Mouse (Mus musculus): ENCODE measurements around the gene Spi1.
"Not testable (repeated sequence)": the region's sequence is repeated elsewhere in the genome, so short reads cannot be mapped to it uniquely, and the experiment has no call there.

Gene Spi1

DNA sequence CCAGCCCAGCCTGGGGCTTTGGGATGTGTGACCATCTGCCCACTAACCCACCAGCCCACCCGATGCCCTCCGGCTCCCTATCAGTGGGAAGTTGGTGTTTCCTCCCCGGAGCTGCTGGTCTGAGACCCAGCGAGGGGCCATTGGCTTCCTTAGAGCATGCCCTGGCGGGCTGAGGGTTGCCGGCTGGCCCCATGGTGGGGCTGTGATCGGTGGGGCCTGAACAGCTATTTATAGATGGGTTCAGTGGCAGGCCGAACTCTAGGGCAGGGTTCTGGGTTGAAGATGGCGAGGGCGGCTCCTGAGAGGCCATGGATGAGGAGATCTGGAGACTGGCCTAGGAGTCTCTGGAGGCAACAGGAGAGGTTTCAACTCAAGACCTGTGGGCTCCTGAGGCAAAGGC, 14.8 kb downstream of the Spi1 start:
- no peak for DNase-seq

DNA sequence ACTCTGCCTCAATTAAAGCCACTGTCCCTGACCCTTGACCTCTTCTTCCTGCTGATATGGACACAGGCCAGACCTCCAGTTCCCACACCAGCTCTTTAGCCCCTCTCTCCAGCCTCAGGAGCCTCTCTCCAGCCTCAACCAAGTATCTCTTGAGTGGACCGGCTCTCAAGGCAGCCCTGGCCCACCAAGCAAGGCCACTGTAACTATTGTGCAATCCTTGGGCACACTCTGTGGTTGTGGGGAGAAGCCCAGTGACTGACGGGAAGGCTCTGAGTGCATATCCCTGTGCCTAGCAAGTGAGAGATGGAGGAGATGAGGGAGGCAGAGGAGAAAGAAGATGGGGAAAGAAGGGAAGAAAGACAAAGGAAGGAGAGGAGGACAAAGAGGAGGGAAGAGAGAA, 16.0 kb downstream of the Spi1 start:
- DNase-seq = no peak

DNA sequence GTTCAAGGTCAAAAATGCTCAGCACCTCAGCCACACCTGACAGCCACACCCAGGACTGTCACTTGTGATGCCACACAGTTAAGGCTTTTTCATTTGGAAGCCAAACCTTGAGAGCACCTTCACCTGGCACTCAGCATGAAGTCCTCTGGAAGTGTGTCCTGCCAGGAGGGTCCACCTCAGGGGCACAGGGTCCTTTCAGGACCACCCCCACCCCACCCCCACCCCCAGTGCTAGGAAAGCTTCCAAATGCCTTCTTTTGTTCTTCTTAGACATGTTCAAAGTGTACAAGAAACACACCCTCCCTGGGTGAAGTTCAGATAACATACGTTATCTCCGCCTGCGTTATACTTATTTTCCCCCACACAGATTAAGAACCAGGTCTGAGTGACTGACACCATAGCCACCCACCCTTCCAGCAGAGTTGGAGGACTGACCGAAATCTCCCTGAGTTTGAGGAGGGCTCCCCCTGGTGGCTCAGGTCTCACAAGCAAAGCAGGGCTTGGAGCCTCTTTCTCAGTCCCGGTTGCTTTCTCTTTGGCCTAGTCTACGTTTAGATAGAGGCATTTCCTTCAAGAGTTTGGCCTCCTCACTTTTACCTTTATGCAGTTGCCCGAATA, 19.0 kb downstream of the Spi1 start:
- DNase-seq = peak; percentile 92

DNA sequence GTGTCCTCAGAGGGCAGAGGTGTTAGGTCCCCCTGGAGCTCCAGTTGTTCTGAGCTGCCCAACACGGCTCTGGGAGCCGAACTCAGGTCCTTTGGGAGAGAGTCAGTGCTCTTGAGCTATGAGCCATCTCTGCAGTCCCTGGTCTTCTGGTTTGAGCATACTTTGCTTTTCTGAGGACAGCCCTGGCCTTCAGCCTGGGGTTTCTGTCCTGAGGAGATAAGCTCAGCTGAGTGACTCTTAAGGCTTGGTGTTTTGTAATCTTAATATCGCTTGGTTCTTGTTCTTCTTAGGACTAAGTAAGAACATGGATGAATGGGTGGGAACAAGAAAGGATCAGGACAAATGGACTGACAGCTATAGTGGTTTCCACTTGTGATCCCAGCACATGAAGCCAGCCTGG, 26.0 kb downstream of the Spi1 start:
- no peak for DNase-seq

DNA sequence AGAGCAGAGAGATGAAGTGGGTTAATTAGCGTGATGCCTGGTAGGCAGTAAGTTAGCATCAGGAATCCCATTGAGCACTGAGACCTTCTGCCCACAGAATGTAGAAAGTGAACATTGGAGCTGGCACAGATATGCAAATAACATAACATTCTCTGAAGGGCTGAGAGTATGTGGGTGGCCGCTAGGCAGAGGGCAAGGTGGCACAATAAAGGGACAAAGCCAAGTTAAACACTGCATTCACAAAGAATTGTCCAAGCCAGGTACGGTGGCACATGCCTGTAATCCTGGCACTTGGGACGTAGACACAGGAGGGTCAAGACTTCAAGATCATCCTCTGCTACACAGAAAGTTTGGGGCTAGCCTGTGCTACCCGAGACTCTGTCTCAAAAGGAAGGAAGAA, 27.1 kb downstream of the Spi1 start:
- DNase-seq = no peak

DNA sequence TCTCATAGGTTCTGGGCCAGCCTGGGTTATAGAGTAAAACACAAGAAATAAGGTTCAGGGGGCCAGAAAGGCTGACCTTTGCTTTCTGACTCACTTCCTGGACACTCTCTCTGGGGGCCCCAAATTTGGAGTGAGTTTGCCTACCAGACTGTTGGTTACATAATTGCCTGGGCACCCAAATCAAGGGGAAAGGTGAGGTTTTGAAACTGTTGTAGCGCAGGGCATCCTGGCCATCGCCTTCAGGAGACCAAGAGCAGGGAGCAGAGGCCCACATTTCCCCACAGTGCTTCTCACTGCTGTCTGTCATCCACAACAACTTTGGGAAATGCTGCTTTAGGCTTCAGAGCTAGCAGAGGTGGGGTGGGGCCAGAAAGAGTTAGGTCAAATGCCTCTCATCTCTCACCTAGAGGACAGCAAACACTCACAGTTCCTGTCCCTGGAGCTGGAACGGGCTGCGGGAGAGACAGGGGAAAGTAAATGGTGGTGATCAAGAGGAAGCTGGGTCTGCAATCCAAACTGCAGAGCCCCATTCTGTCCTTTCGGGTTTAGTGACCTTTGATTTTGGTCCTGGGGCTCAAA, 27.7 kb downstream of the Spi1 start:
- DNase-seq = no peak

DNA sequence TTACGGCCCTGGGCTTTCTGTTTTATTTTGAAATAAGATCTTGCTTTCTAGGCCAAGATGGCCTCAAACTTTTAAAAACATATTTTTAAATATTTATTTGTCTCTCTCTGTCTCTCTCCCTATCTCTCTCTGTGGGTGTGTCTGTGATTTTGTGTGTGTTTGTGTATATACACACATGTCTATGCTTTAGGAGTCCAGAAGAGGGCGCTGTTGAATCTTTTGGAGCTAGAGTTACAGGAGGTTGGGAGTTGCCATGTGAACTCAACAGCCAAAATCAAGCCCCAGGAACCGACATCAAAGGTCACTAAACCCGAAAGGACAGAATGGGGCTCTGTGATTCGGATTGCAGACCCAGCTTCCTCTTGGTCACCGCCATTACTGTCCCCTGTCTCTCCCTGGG, 28.2 kb downstream of the Spi1 start:
- DNase-seq = no peak

DNA sequence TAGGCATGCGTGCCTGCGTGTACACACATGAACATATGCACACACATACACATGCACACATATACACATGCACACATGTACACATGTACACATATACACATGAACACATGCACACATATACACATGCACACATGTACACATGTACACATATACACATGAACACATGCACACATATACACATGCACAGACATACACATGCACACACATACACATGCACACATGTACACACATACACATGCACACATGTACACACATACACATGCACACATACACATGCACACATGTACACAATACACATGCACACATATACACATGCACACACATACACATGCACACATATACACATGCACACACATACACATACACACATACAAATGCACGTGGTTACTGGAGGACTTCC, 29.6 kb downstream of the Spi1 start:
- DNase-seq = not testable (repeated sequence)

DNA sequence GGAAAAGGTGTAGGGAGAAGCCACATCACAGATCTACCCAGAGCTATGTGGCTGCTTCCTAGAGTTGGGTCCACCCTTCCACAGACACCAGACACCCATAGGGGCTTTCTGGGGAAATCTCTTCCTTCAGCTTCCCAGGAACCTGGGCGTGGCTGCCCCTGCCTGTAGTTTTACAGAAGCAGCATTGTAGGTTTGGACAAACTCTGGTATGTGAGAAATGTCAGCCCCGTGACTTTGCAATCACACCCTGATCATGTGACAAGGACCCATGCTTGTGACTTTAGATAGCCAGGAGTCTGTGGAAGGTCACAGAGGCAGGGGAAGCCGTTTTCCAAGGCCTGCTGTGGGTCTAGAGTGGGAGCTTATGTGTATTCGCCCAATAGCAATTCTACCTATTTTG, 30.3 kb downstream of the Spi1 start:
- no peak for DNase-seq

DNA sequence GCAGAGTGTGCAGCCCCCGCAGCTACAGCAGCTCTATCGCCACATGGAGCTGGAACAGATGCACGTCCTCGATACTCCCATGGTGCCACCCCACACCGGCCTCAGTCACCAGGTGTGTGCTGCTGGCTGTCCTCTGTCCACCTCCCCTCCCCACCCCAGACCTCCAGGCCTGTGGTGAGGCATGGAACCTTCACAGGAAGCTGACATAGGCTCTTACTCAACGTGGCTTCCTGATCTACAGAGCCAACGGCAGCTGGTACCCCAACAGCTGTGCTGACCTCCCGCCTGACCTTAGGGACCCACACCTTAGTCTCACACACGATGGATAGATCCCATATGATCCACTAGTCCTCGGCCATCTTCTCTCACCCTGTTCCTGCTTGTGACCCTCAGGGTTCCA, 31.1 kb downstream of the Spi1 start:
- DNase-seq = no peak

DNA sequence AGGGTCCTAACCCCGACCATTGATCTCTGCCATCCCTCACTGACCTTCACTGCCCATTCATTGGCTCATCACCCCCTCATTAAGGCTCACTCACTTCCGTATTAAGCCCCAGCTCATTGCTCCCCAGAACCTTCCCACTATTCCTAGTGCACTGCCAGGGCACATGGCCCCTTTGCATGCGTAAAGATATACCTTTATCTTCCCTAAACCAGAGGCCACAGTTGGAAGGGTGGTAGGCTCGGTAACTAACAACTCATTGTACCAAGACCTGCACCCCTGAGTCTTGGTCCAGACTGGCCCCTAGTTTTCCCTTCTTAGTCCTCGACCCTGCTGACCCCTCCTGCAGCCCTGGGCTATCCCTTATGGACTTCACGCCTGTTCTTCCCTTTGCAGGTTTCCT, 31.7 kb downstream of the Spi1 start:
- no peak for DNase-seq

DNA sequence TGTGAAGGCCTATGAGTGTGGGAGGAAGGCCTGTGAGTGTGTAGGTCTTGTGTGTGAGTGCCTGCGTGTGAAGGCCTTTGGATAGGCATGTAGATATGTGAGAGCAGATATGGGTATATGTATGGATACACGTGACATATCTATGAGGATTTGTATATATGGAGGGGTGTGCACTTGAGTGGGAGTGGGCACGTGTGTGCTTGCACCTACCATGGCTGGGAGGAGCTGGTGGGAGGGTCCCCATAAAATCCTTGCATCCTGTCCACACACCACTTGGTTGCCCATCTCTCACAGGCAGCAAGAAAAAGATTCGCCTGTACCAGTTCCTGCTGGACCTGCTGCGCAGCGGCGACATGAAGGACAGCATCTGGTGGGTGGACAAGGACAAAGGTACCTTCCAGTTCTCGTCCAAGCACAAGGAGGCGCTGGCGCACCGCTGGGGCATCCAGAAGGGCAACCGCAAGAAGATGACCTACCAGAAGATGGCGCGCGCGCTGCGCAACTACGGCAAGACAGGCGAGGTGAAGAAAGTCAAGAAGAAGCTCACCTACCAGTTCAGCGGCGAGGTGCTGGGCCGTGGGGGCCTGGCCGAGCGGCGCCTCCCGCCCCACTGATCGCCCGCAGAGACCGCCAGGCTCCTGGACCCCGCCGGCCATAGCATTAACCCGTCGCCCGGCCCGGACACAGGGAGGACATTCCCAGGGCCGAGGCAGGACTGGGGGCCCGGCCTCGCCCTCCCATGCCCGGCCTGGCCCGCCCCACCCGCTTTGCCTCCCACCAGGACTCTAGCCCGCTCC, 32.8 kb downstream of the Spi1 start:
- DNase-seq = peak; percentile 66

DNA sequence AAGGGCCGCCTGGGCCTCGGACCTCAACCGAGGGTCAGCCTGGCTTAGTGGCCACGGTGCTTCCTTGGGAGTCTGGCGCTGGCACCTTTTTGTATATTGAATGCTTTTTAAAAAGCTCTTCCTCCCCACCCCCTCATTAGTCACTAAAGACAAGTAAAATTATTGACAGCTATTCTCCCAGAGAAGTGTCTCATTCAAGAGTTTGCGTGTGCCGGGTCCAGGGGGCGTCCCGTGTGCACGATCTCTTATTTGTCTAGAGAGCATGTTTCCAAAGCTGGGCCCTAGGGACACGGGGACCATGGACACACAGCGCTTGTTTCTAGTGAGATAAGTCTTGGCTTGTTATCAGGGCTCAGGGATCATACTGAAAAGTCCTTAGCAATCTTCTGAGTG, 33.4 kb downstream of the Spi1 start:
- no peak for DNase-seq

DNA sequence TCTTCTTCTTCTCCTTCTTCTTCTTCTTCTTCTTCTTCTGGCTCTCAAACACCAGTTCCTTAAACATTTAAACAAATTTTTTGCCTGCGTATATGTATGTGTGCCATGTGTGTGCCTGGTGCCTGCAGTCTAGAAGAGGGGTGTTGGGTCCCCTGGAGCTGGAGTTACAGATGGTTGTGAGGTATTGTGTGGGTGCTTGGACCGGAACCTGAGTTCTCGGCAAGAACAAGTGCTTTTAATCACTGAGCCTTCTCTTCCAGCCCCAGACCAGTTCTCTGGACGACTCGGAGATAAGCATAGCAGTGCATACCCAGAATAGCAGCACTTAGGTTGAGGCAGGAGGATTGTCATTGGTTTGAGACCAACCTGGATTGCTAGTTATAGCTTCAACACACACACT, 34.7 kb downstream of the Spi1 start:
- DNase-seq = no peak

DNA sequence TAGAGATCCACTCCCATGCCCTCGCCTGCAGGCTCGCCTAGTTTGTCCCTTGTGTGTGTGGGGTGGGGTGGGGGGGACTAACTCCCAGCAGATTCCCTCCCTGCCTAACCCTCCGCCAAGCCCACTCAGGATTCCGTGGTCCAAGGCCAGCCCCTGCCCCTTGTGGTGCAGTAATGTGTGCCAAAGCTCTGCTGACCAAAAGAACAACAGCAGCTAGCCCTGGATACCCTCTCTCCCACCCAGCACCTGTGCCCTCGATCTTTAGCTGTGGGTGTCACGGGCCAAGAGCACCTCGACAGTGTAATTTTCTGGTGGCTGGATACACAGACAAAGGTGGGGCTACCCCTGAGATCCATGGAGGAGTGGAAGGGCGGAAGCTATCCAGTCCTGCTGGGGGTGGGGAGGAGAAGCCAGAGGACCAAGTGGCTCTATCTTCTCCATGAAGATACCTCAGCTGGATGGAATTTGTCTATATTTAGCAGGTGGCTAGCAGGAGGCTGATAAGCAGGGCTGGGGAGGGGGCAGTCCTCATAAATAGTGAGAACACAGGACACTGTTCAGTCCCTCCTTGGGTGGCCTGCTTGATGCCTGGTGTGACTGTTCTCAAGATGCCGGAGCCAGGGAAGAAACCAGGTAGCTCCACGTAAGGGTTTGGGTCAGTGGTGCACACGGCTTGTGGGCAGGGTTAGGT, 35.5 kb downstream of the Spi1 start, which contains the start of gene Mybpc3:
Mybpc3 (plus strand) TSS at position 560 of the 691 bp plus-strand sequence.
- no peak for DNase-seq

DNA sequence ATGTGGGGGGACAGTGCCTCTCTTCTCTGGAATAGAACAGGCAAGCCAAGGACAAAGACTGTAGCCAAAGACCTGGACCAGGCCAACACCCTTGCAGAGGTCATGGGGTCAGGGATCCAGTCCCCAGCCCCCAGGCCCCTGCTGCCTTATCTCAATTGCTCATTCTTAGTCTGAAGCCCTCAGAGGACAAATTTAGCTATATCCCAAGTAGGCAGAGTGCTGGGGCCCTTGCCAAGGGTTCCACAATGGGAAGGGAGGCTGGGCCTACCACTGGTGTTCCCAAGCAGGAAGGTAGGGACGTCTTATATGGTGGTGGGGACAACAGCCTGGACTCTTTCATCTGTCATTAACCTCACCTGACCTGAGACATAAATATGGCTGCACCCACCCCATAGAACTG, 36.5 kb downstream of the Spi1 start:
- DNase-seq = no peak

DNA sequence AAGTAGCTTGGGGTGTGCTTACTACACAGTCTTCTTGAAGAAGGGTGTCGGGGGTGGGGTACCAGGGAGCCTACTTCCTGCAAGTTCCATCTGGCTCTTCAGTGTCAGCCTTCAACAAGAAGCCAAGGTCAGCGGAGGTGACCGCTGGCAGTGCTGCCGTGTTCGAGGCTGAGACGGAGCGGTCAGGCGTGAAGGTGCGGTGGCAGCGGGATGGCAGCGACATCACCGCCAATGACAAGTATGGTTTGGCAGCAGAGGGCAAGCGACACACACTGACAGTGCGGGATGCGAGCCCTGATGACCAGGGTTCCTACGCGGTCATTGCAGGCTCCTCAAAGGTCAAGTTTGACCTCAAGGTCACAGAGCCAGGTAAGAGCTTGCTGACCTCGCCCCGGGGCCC, 36.9 kb downstream of the Spi1 start:
- DNase-seq = no peak

DNA sequence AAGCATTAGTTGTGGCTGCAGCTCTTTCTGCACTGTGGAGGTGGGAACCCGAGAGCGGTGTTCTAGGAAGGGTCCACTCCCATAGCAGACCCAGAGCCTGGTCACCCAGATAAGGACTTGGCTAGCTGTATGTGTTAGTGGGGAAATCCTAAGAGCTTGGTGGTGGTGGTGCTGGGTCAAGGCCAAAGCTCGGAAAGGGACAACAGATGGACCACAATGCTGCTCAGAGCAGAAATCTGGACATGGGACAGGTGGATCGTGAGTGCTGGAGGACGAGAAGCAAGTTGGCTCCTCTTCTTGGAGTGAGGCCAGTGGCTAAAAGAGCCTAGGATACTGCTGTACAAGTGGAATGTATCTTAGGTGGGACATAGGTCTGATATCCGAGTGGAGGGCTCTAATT, 37.4 kb downstream of the Spi1 start:
- no peak for DNase-seq

DNA sequence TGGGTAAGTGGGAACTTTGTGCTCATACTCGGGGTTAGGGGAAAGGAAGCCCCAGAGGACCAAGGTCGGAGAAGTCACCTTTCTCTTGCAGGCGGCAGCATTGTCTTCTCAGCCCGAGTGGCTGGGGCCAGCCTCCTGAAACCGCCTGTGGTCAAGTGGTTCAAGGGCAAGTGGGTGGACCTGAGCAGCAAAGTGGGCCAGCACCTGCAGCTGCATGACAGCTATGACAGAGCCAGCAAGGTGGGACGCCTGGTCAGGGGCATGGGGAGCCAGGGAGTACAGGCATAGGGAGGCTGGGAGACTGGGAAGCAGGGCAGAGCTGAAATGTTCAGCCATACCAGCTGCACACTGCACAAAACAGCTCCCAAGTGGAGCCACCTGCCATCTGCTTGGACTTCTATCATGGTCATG, 38.1 kb downstream of the Spi1 start:
- DNase-seq = no peak

DNA sequence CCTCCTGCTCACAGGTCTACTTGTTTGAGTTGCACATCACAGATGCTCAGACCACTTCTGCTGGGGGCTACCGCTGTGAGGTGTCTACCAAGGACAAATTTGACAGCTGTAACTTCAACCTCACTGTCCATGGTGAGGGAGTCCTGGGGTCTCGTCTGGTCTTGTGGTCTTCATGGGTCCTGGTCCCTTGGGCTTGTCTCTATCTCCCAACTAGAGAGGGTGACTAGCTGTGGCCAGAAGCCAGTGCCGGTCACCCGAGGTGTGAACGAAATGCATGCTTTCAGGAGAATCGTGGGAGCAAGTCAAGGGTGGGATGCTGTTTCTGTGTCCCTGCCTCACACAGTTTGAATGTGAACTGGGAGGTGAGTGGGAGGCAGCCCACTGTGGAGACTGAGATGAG, 38.8 kb downstream of the Spi1 start:
- no peak for DNase-seq

DNA sequence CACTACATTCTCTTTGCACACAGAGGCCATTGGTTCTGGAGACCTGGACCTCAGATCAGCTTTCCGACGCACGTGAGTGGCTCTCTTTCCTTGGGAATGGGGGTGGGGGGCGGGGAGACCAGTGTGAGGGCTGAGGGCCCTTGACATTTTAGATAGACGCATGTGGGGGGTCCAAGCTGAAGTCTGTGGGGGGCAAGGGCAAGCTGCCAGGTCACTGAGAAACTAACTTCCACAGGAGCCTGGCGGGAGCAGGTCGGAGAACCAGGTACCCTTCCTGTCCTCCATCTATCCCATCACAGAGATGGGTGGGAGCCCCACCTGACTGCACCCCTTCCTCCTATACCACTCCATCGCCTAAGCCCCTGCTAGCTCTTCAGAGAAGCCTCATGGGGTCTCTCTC, 39.3 kb downstream of the Spi1 start:
- no peak for DNase-seq

DNA sequence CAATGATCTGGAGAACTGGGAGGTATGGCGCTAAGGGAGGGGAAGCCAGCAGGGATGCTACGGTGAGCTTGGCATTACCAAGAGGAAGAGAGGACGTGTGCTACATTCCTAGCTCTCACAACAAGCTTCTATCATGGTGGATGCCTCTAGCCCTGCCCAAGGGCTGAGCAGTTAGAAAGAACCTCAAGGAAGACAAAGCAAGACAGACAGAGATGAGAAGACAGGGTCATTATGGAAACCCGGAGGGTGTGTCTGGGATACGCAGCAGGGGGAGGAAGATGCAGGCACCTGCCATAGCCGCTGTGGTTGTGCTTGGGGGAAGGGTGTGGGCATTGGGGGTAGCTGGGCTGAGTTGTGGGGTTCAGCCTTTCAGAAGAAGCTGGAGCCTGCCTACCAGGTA, 41.3 kb downstream of the Spi1 start:
- DNase-seq = no peak

DNA sequence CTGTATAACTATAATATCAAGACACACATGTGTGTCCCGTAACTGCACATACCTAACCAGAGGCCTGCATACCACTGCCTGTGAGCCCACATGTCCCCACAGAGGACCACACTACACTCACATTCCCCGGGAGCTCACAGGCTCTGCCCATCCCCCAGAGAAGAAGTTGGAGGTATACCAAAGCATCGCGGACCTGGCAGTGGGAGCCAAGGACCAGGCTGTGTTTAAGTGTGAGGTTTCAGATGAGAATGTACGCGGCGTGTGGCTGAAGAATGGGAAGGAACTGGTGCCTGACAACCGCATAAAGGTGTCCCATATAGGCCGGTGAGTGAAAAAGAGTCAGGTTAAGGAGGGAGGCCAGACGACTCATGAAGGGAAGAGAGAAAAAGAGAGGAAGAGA, 42.9 kb downstream of the Spi1 start:
- no peak for DNase-seq

DNA sequence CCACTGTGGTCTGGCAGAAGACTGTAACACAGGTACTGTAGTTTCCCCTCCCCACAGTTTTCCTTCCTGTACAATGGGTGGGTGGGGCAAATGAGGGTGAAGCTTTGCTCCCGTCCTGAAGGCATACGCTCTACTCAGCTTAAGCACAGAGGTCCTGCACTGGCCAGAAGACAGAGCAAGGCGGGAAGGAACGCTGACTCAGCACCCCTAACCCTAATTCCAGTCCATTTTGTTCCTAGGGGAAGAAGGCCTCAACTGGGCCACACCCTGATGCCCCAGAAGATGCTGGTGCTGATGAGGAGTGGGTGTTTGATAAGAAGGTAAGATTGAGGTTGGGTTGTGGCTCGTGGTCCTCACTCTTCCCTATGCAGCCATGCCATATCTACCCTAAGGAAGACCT, 46.6 kb downstream of the Spi1 start:
- DNase-seq = no peak

All from thymus, postnatal 25 days (tissue).